9 mouse cellular contexts compared by ENCODE assay signal in genomic region chr11:103763410-103764163, GRCm38 (mm10). TPM values are rescaled to one million over a fixed set of nuclear protein-coding genes. Genes with fewer than 3 reads are reported as not detected.
DNase-seq lines count a peak whose midpoint lies in the region; ATAC-seq lines count a peak whose summit lies in the region.
"Had no signal": no experiment of that assay in that cellular context is flagged by ENCODE, and none has a peak within 500 bp of the region (broad histone marks: within the 10 kb centered on the region; RNA-seq: fewer than 3 reads in every experiment).

No protein-coding gene starts in this region.

- H3K4me3 ChIP-seq in limb, embryonic 11.5 days (ENCODE audit: low read depth, low read length) = no peak overlapping the region
- no peak overlapping the region for H3K4me3 ChIP-seq in limb, embryonic 10.5 days
- no peak overlapping the region for H3K4me3 ChIP-seq in hindbrain, embryonic 10.5 days
- no peak overlapping the region for H3K4me3 ChIP-seq in midbrain, embryonic 15.5 days
- H3K4me3 ChIP-seq: erythroblast, embryonic 14.5 days had no signal

- H3K27ac ChIP-seq in limb, embryonic 11.5 days (replicated peaks; ENCODE audit: low read depth, low read length) = no peak overlapping the region
- no peak overlapping the region for H3K27ac ChIP-seq in limb, embryonic 10.5 days
- 0 out of 2 replicates have a peak overlapping the region, but pooled peaks have one; percentile 76 for H3K27ac ChIP-seq in hindbrain, embryonic 10.5 days
- H3K27ac ChIP-seq in midbrain, embryonic 15.5 days = no peak overlapping the region

- no peak overlapping the region for H3K9ac ChIP-seq in limb, embryonic 11.5 days (ENCODE audit: low read length)
- no peak overlapping the region for H3K9ac ChIP-seq in midbrain, embryonic 15.5 days

- H3K4me2 ChIP-seq in limb, embryonic 11.5 days (ENCODE audit: low read depth, severe bottlenecking) = no peak overlapping the region
- H3K4me2 ChIP-seq in midbrain, embryonic 15.5 days = no peak overlapping the region

- 26% methylated on average over 10 of the region's 10 CpGs for WGBS in limb, embryonic 11.5 days
- WGBS in limb, embryonic 10.5 days = 30% methylated on average over 10 of the region's 10 CpGs
- WGBS in hindbrain, embryonic 10.5 days = 28% methylated on average over 10 of the region's 10 CpGs
- WGBS in midbrain, embryonic 15.5 days = 35% methylated on average over 10 of the region's 10 CpGs

- no peak for ATAC-seq in limb, embryonic 11.5 days (ENCODE audit: insufficient number of reproducible peaks, low FRiP score, low TSS enrichment, low read depth)
- peak; percentile 62 for ATAC-seq in midbrain, embryonic 15.5 days (replicated peaks)

- peak; percentile 55 for DNase-seq in limb, embryonic 11.5 days (ENCODE audit: low spot score)
- DNase-seq in limb, embryonic 10.5 days (ENCODE audit: low spot score) = no peak
- peak; percentile 17 for DNase-seq in MEL-GATA-1-ER (ENCODE audit: extremely low read depth, low read depth)
- DNase-seq in embryo, embryonic 10 days (ENCODE audit: low spot score) = peak; percentile 78
- DNase-seq in hindbrain, embryonic 10.5 days (ENCODE audit: low spot score) = peak; percentile 49
- peak; percentile 24 for DNase-seq in layer of hippocampus, adult 9-11 months
- DNase-seq in spleen, postnatal 4 days (ENCODE audit: low spot score in 2 of 2) = no peak

- no peaks in the 10 kb centered on the region for H3K9me3 ChIP-seq in limb, embryonic 11.5 days (ENCODE audit: control insufficient read depth, low read length)
- H3K9me3 ChIP-seq in limb, embryonic 10.5 days (replicated peaks) = no peaks in the 10 kb centered on the region
- H3K9me3 ChIP-seq in hindbrain, embryonic 10.5 days = no peaks in the 10 kb centered on the region
- H3K9me3 ChIP-seq in midbrain, embryonic 15.5 days = no peaks in the 10 kb centered on the region

- no peaks in the 10 kb centered on the region for H3K36me3 ChIP-seq in limb, embryonic 11.5 days (ENCODE audit: control insufficient read depth, insufficient read depth, low read length)
- H3K36me3 ChIP-seq in limb, embryonic 10.5 days = no peaks in the 10 kb centered on the region
- no peaks in the 10 kb centered on the region for H3K36me3 ChIP-seq in hindbrain, embryonic 10.5 days
- H3K36me3 ChIP-seq in midbrain, embryonic 15.5 days (replicated peaks) = no peaks in the 10 kb centered on the region

- peaks cover 1% of the 10 kb centered on the region; the same call in 1 of the 2 replicates for H3K27me3 ChIP-seq in limb, embryonic 11.5 days (ENCODE audit: control insufficient read depth, insufficient read depth, low read length)
- H3K27me3 ChIP-seq in limb, embryonic 10.5 days (ENCODE audit: low read depth, poor library complexity, severe bottlenecking) = peaks cover 47% of the 10 kb centered on the region
- H3K27me3 ChIP-seq in hindbrain, embryonic 10.5 days (ENCODE audit: insufficient read depth, poor library complexity, severe bottlenecking) = peaks cover 60% of the 10 kb centered on the region
- H3K27me3 ChIP-seq in midbrain, embryonic 15.5 days (replicated peaks) = peaks cover 4% of the 10 kb centered on the region

- H3K4me1 ChIP-seq in limb, embryonic 11.5 days (ENCODE audit: control insufficient read depth, insufficient read depth, low read length) = no peaks in the 10 kb centered on the region; the same call in 1 of the 2 replicates
- peaks cover 12% of the 10 kb centered on the region for H3K4me1 ChIP-seq in limb, embryonic 10.5 days
- peaks cover 44% of the 10 kb centered on the region for H3K4me1 ChIP-seq in hindbrain, embryonic 10.5 days (replicated peaks)
- H3K4me1 ChIP-seq in midbrain, embryonic 15.5 days = peaks cover 14% of the 10 kb centered on the region

RNA-seq across cellular contexts. Expression of gene Wnt3, which starts 10.4 kb away (rescaled TPM):
- polyA plus RNA-seq in limb, embryonic 11.5 days (2014; fragmentation: Nextera tagmentation; extraction: Ambion mirVana) = 5.1 and 6.1 TPM in 2 replicates
- 5.3 and 5.8 TPM in 2 replicates for polyA plus RNA-seq in limb, embryonic 10.5 days (2016; fragmentation: Nextera tagmentation; extraction: Ambion mirVana)
- 11.2 and 12.3 TPM in 2 replicates for polyA plus RNA-seq in hindbrain, embryonic 10.5 days (2016; fragmentation: Nextera tagmentation; extraction: Ambion mirVana)
- 13.1 and 14.8 TPM in 2 replicates for polyA plus RNA-seq in midbrain, embryonic 15.5 days (2015; fragmentation: Nextera tagmentation; extraction: Ambion mirVana)
- polyA plus RNA-seq: erythroblast, embryonic 14.5 days had no signal

RNA-seq across cellular contexts. Expression of gene Wnt9b, which starts 14.0 kb away (rescaled TPM):
- polyA plus RNA-seq in limb, embryonic 11.5 days (2014; fragmentation: Nextera tagmentation; extraction: Ambion mirVana) = 0.73 and 1.0 TPM in 2 replicates
- 1.1 and 1.2 TPM in 2 replicates for polyA plus RNA-seq in limb, embryonic 10.5 days (2016; fragmentation: Nextera tagmentation; extraction: Ambion mirVana)
- polyA plus RNA-seq in hindbrain, embryonic 10.5 days (2016; fragmentation: Nextera tagmentation; extraction: Ambion mirVana) = 0.60 and 1.0 TPM in 2 replicates
- polyA plus RNA-seq in midbrain, embryonic 15.5 days (2015; fragmentation: Nextera tagmentation; extraction: Ambion mirVana) = 0.95 and 1.3 TPM in 2 replicates
- polyA plus RNA-seq: erythroblast, embryonic 14.5 days had no signal

Comparison
In these comparisons a context has a peak if more than half of its experiments do, and no peak if none do; other contexts are left out.
1. DNase-seq: peak in limb, embryonic 11.5 days (single experiment), MEL-GATA-1-ER (single experiment), embryo, embryonic 10 days (single experiment), hindbrain, embryonic 10.5 days (single experiment) and layer of hippocampus, adult 9-11 months (single experiment); none in limb, embryonic 10.5 days (single experiment) and spleen, postnatal 4 days (0 of 2).